ENCODE assay signal across 14 mouse cellular contexts in the genomic region with DNA sequence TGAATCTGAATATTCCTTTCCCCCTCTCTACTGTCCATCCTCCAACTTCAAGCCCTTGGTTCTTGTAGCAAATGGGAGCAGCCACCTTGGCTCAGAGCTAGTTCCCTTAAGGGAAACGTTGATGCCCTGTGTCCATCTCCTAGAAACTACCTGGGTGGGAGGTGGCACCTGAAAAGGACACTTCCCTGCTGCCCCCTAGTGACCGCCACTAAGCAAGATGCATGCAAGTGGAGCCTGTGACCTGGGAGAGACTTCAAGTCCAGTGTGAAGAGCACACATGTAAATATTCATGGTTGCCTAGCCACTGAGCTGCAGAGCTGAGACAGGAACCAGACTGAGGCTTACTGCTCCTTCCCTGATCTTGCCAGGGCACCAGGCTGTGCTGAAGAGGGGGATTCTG.
DNase-seq lines count a peak whose midpoint lies in the region; ATAC-seq and TF ChIP-seq lines count a peak whose summit lies in the region.
"Had no signal": no experiment of that assay in that cellular context is flagged by ENCODE, and none has a peak within 500 bp of the region (broad histone marks: within the 10 kb centered on the region; RNA-seq: fewer than 3 reads in every experiment).

No protein-coding gene starts in this region.

- no peak for DNase-seq in heart, adult 2 months
- DNase-seq in heart, embryonic 10.5 days (ENCODE audit: low spot score) = no peak
- DNase-seq in testis, postnatal 10 days (ENCODE audit: low spot score) = no peak
- DNase-seq in kidney, postnatal 25 days = peak; percentile 66 to 71
- DNase-seq in thymus, postnatal 36 days = peak; percentile 36 to 37
- no peak for DNase-seq in ovary, postnatal 36 days (ENCODE audit: low spot score)
- DNase-seq: retina, postnatal 1 day had no signal

- no peaks in the 10 kb centered on the region for H3K27me3 ChIP-seq in heart, adult 2 months (ENCODE audit: control insufficient read depth, insufficient read depth, low read length)
- H3K27me3 ChIP-seq in heart, embryonic 10.5 days (ENCODE audit: insufficient read depth, poor library complexity, severe bottlenecking) = peaks cover 26% of the 10 kb centered on the region
- H3K27me3 ChIP-seq in testis, adult 2 months (ENCODE audit: control insufficient read depth, insufficient read depth, low read length) = no peaks in the 10 kb centered on the region
- H3K27me3 ChIP-seq in heart, embryonic 12.5 days (replicated peaks) = peaks cover 16% of the 10 kb centered on the region; the same call in 1 of the 2 replicates
- H3K27me3 ChIP-seq: liver, embryonic 15.5 days had no signal

- whole genome bisulfite sequencing in heart, adult 2 months = 11% methylated on average over 2 of the region's 2 CpGs
- WGBS in heart, embryonic 10.5 days = 18% methylated on average over 2 of the region's 2 CpGs
- WGBS in heart, embryonic 12.5 days = 12% methylated on average over 2 of the region's 2 CpGs

- ATAC-seq in heart, embryonic 12.5 days (ENCODE audit: insufficient number of reproducible peaks, low FRiP score) = no peak
- ATAC-seq: forebrain, embryonic 14.5 days had no signal

- intact Hi-C loops in heart, adult 2 months (cut with DNase I) = loop anchor here (5.0 kb wide), 1 partner anchor 241 kb away; no protein-coding TSS in a partner anchor

- H3K4me3 ChIP-seq in heart, adult 2 months = no peak overlapping the region
- H3K4me3 ChIP-seq in heart, embryonic 10.5 days = no peak overlapping the region
- H3K4me3 ChIP-seq in testis, adult 2 months (ENCODE audit: control insufficient read depth, low read depth, low read length) = no peak overlapping the region
- H3K4me3 ChIP-seq in heart, embryonic 12.5 days = no peak overlapping the region
- H3K4me3 ChIP-seq: heart, embryonic 15.5 days; liver, embryonic 15.5 days; stomach, embryonic 15.5 days had no signal

- no peaks in the 10 kb centered on the region for H3K36me3 ChIP-seq in heart, adult 2 months (ENCODE audit: control insufficient read depth, insufficient read depth, low read length)
- no peaks in the 10 kb centered on the region for H3K36me3 ChIP-seq in heart, embryonic 10.5 days
- H3K36me3 ChIP-seq in testis, adult 2 months (ENCODE audit: control insufficient read depth, insufficient read depth, low read length) = no peaks in the 10 kb centered on the region
- H3K36me3 ChIP-seq in heart, embryonic 12.5 days = no peaks in the 10 kb centered on the region
- H3K36me3 ChIP-seq: G1E; heart, embryonic 15.5 days; liver, embryonic 15.5 days; stomach, embryonic 15.5 days had no signal

- no peak overlapping the region for H3K9ac ChIP-seq in heart, adult 2 months (ENCODE audit: low read depth, low read length)
- no peak overlapping the region for H3K9ac ChIP-seq in heart, embryonic 12.5 days
- H3K9ac ChIP-seq: heart, embryonic 15.5 days; liver, embryonic 15.5 days; stomach, embryonic 15.5 days had no signal

- TF ChIP-seq CTCF in heart, adult 2 months (IDR thresholded peaks at IDR 0.05) = peak; percentile 45
- TF ChIP-seq CTCF in testis, adult 2 months (IDR thresholded peaks at IDR 0.05; ENCODE audit: control insufficient read depth, insufficient read depth, insufficient replicate concordance, low read depth, low read length) = peak; percentile 13; the same call in 1 of the 2 replicates

- no peak overlapping the region for H3K4me2 ChIP-seq in heart, embryonic 12.5 days
- H3K4me2 ChIP-seq: heart, embryonic 15.5 days; liver, embryonic 15.5 days; stomach, embryonic 15.5 days had no signal

- no peak for TF ChIP-seq POLR2A in heart, adult 2 months (IDR thresholded peaks at IDR 0.05; ENCODE audit: insufficient read depth, low read depth, low read length)
- TF ChIP-seq POLR2A in testis, adult 2 months (IDR thresholded peaks at IDR 0.05; ENCODE audit: control insufficient read depth, low read depth, low read length) = no peak

- H3K9me3 ChIP-seq in heart, embryonic 10.5 days = no peaks in the 10 kb centered on the region
- H3K9me3 ChIP-seq in heart, embryonic 12.5 days (replicated peaks) = no peaks in the 10 kb centered on the region
- H3K9me3 ChIP-seq: heart, embryonic 15.5 days; liver, embryonic 15.5 days; stomach, embryonic 15.5 days had no signal

- TF ChIP-seq EP300 in heart, adult 2 months (IDR thresholded peaks at IDR 0.05; ENCODE audit: insufficient read depth, low read depth, low read length) = no peak

- no peaks in the 10 kb centered on the region for H3K4me1 ChIP-seq in heart, adult 2 months (ENCODE audit: control insufficient read depth, insufficient read depth, low read length)
- H3K4me1 ChIP-seq in heart, embryonic 10.5 days = no peaks in the 10 kb centered on the region
- no peaks in the 10 kb centered on the region for H3K4me1 ChIP-seq in testis, adult 2 months (ENCODE audit: control insufficient read depth, insufficient read depth, low read length)
- H3K4me1 ChIP-seq in heart, embryonic 12.5 days (replicated peaks) = 0 out of 2 replicates have a peak, but pooled peaks cover 3% of the 10 kb centered on the region
- H3K4me1 ChIP-seq: heart, embryonic 15.5 days; liver, embryonic 15.5 days; stomach, embryonic 15.5 days had no signal

- H3K27ac ChIP-seq in heart, adult 2 months = no peak overlapping the region
- no peak overlapping the region for H3K27ac ChIP-seq in heart, embryonic 10.5 days
- H3K27ac ChIP-seq in testis, adult 2 months (ENCODE audit: control insufficient read depth, insufficient read depth, low read depth, low read length) = no peak overlapping the region
- H3K27ac ChIP-seq in heart, embryonic 12.5 days (ENCODE audit: poor library complexity, severe bottlenecking) = no peak overlapping the region
- H3K27ac ChIP-seq: heart, embryonic 15.5 days; liver, embryonic 15.5 days; stomach, embryonic 15.5 days had no signal

- no peaks in the 10 kb centered on the region for H3K79me2 ChIP-seq in heart, adult 2 months (replicated peaks; ENCODE audit: control insufficient read depth, insufficient read depth, low read length)

Comparison
In these comparisons a context has a peak if more than half of its experiments do, and no peak if none do; other contexts are left out.
1. DNase-seq: peak in kidney, postnatal 25 days (2 of 2) and thymus, postnatal 36 days (2 of 2); none in heart, adult 2 months (0 of 2), heart, embryonic 10.5 days (single experiment), testis, postnatal 10 days (single experiment) and ovary, postnatal 36 days (single experiment).